Mouse (Mus musculus) stomach, postnatal 0 days (tissue): ENCODE measurements around the gene AU018091.

Source experiments
- CTCF ChIP-seq: IDR thresholded peaks from 2 replicates; pipeline ENCODE4 v1.5.1; 2016; ENCODE audit warnings: antibody characterized with exemption, low read depth, mild to moderate bottlenecking, moderate library complexity
- EP300 ChIP-seq: optimal IDR thresholded peaks from 2 replicates; pipeline ENCODE3; 2016; ENCODE audit warnings: antibody characterized with exemption

GRCm38 (mm10) chr7:3166270-3166669 is 2.7 kb downstream of the AU018091 start:
- TF ChIP-seq EP300 (no peak), CTCF (no peak)
